Mouse (Mus musculus) urinary bladder, postnatal 36 days (tissue): Measurements from ENCODE around the gene Il17ra.

Experiments used
- DNase-seq, 2 experiments: peaks; one replicate each; pipeline ENCODE4 v3.0.0; 2022; ENCODE audit warnings: low spot score in 2 of 2, mixed read lengths in 1 of 2

Gene Il17ra

DNA sequence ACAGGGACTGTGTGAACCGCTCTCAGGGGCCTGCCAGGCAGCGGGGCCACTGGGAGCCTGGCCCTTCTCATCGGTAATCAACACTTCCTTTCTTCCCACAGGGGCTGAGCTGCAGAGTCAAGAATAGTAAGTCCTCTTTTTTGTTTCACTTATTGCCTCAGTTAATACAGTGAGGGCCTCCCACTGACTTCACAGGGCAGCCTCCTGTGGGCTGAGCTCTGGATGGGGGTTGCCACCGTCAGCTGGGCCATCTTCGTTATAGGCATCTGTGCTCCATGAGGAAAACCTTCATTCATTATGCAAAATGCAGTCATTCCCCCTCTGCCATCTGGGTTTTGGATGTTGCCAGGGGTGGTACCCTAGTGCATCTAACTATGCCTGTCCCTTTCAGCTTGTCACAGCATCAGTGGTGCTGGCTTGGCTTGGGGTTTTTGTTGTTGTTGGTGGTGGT is 9.0 kb downstream of the Il17ra start:
- no peak for DNase-seq

DNA sequence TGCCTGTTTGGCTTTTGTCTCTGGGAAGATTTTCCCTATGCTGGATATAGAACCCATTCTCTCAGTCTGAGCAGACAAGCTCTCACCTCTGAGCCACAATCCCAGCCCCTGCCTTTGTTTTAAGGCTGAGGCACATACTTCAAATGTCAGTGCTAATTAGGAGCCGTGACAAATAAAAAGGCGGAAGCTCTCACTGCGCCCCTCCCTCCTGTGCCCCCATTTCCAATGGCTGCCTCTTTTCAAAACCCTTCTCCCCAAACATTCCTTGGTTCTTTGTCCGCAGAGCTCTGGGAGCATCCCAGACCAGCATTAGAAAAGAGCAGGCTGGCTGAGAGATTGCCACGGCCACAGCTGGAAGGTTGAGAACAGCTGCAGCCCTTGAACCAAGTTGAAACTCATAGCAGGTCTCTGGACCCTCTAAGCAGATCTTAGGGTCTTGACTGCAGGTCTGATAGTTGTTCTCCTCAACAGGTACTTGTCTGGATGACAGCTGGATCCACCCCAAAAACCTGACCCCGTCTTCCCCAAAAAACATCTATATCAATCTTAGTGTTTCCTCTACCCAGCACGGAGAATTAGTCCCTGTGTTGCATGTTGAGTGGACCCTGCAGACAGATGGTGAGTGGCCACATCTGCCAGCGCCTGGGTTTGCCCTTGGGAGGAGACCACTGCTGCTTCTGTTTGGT is 9.6 kb downstream of the Il17ra start:
- no peak for DNase-seq

- DNase-seq: no peak
Observed at GRCm38 (mm10) chr6:120473427-120473826, 10.4 kb downstream of the Il17ra start.

DNA sequence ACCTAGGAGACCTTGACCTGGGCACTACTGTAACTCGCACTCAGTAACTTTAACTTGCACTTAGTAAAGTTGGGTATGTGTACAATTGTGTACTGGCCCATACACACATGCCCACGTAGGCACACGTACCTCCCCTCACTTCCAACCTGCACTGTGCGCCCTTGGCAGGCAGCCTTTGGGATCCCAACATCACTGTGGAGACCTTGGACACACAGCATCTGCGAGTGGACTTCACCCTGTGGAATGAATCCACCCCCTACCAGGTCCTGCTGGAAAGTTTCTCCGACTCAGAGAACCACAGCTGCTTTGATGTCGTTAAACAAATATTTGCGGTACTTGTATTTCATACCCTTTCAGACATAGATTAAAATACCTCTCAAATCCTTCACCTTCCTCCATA is 12.2 kb downstream of the Il17ra start:
- DNase-seq: no peak

- no peak for DNase-seq
Observed at GRCm38 (mm10) chr6:120479302-120479701, 16.3 kb downstream of the Il17ra start.

DNA sequence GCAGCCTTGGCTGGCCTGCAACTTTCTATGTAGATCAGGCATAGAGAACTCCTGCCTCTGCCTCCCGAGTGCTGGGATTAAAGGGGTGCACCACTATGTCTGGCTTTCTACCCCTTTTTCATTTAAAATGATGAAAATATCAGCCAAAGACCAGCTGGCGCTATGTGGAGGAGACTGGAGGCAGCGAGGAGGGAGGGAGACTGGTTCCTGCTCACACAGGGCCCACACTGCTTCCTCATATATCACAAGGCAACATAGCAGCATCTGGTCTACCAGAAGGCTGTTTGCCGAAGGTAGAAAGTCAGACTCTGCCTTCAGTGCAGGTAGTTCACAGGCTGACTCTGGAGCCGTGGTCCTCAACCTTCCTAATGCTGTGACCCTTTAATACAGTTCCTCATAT is 17.3 kb downstream of the Il17ra start:
- no peak for DNase-seq

DNA sequence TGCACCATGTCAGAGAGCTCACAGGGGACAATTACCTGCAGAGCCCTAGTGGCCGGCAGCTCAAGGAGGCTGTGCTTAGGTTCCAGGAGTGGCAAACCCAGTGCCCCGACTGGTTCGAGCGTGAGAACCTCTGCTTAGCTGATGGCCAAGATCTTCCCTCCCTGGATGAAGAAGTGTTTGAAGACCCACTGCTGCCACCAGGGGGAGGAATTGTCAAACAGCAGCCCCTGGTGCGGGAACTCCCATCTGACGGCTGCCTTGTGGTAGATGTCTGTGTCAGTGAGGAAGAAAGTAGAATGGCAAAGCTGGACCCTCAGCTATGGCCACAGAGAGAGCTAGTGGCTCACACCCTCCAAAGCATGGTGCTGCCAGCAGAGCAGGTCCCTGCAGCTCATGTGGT is 18.5 kb downstream of the Il17ra start:
- no peak for DNase-seq

DNA sequence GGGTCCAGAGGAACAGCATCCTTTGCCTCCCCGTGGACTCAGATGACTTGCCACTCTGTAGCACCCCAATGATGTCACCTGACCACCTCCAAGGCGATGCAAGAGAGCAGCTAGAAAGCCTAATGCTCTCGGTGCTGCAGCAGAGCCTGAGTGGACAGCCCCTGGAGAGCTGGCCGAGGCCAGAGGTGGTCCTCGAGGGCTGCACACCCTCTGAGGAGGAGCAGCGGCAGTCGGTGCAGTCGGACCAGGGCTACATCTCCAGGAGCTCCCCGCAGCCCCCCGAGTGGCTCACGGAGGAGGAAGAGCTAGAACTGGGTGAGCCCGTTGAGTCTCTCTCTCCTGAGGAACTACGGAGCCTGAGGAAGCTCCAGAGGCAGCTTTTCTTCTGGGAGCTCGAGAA is 19.0 kb downstream of the Il17ra start:
- no peak for DNase-seq

DNA sequence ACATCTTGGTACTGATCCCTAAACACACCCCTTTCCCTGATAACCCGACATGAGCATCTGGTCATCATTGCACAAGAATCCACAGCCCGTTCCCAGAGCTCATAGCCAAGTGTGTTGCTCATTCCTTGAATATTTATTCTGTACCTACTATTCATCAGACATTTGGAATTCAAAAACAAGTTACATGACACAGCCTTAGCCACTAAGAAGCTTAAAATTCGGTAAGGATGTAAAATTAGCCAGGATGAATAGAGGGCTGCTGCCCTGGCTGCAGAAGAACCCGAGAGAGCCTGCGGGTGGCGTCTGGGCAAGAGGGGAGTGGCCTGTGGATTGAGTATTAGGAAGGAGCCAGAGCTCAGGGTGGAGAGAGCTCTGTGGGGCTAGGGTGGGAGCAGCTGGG is 19.7 kb downstream of the Il17ra start:
- no peak for DNase-seq

- DNase-seq: peak in 1 of 2 experiments; percentile 39
Observed at GRCm38 (mm10) chr6:120483211-120483626, 20.2 kb downstream of the Il17ra start.

GRCm38 (mm10) chr6:120485038-120485437 is 22.0 kb downstream of the Il17ra start:
- no peak for DNase-seq

DNA sequence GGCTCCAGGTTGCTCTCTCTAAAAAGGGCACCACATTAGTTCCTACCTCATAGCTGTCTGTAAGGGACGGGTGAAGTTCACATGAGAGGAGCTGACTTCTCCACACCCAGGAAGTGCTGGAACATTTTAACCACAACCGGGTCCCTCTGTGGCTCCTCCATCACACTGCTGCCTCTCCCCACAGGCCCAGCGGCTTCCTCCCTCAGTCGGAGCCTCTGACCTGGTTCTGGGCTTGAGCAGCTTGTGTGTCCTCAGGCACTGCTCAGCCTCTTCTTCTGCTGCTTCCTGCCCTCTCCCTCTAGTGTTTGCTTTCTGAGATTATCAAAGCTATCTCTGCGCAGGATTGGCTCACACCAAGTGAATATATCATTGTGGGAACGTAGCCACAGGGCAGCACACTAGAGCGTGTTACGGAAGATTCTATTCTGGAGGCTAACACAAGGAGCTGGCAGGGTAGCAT is 23.0 kb downstream of the Il17ra start:
- no peak for DNase-seq

GRCm38 (mm10) chr6:120488647-120489046 is 25.6 kb downstream of the Il17ra start:
- DNase-seq: no peak

- no peak for DNase-seq
Observed at GRCm38 (mm10) chr6:120489461-120489860, 26.4 kb downstream of the Il17ra start.

- no peak for DNase-seq
Observed at GRCm38 (mm10) chr6:120491064-120491463, 28.0 kb downstream of the Il17ra start.

DNA sequence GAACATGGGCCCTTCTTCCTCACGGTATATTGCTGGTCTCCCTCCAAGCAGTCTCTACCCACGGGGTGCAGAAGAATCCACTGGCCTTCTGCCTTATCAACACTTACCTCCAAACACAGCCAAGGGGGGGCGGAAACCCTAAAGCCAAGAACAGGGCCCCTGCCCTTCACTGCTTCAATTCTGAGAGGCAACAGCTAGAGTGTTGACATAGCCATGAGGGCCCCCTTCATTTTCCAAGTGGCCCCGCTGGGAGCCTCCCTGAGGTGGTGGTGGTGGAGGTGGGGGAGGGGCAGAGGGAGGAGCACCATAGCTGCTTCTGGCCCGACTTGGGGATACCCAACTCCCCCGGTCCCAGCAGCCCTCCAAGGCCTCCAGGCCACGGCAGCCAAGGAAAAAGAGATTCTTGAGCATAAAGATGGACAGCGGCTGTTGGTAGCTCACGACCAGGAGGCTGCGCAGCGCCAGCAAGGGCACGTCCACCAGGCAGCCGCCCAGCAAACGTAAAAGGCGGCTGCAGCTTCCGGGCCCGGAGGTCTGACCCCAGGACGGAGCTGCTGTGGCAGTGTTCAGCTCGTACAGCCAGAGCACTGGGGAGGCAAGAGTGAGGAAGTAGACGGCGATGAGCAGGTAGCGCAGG is 28.9 kb downstream of the Il17ra start:
- no peak for DNase-seq

DNA sequence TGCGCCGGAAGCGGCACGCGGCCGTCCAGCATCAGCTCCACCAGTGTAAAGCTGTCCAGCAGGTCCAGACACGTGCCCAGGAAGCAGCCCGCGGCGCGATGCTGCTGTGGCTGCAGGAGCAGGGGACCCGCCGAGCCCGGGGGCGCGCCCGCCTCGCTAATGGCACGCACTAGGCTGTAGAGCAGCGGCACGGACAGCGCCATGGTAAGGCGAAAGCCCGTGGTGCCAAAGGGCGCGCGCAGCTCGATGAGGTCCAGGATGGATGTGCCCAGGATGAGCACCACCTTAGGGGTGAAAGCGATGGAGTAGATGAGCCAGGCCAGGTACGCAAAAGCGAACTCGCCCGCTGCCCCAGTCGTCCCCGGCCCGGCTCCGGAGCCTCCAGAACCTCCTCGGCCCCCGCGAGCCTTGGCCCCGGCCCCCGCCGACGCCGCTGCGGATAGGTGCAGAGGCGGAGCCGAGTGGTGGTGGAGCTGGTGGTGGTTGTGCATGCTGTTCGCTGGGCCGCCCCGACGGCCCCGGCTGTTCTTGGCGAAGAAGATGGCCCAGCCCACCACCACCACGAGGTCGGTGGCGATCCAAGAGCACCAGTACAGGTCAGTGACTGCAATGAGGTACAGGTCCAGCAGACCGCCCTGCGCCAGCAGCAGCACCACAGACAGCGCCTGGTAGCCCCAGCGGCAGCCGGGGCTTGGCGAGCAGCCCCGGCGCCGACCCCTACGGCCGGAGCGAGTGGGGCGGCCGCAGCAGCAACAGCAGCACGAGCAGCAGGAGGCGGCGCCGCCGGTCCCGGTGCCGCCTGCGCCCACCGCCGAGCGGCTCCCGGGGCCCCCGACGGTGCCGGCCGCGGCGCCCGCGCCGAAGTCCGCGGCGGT is 29.7 kb downstream of the Il17ra start:
- peak in 1 of 2 experiments; percentile 27 for DNase-seq

- peak in 1 of 2 experiments; percentile 16 for DNase-seq
Observed at GRCm38 (mm10) chr6:120493374-120494181, 30.5 kb downstream of the Il17ra start, which contains the start of gene Tmem121b. Gene Tmem121b, minus strand, starts transcription at chr6:120493807.

GRCm38 (mm10) chr6:120496544-120496943 is 33.5 kb downstream of the Il17ra start:
- DNase-seq: no peak

DNA sequence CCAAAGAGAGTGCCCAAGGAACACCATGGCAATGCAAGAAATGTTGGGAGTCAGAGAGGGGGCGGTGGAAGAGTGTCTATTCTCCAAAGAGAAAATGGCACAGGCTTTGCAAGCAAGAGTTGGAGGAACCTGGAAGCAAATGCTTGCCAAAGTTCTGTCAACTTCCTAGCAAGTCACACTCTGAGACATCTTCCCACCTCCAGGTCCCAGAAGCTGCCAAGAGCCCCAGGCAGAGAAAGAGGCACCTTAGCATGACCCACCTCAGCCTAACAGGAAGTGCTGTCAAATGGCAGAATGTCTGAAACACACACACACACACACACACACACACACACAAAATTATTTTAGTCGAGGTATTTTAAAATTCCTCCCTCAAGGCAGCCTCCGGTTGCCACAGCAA is 41.0 kb downstream of the Il17ra start:
- no peak for DNase-seq

- DNase-seq: no peak
Observed at GRCm38 (mm10) chr6:120505531-120505930, 42.5 kb downstream of the Il17ra start.
